7 mouse cellular contexts compared by ENCODE assay signal in genomic region chr10:80116563-80116926, GRCm38 (mm10). TPM values are rescaled to one million over a fixed set of nuclear protein-coding genes. Genes with fewer than 3 reads are reported as not detected.
DNase-seq lines count a peak whose midpoint lies in the region; ATAC-seq and TF ChIP-seq lines count a peak whose summit lies in the region.

No protein-coding gene starts in this region.

- peak overlapping the region; percentile 73 for H3K4me3 ChIP-seq in thymus, adult 2 months (ENCODE audit: control insufficient read depth, insufficient read depth, low read length)
- H3K4me3 ChIP-seq in embryonic facial prominence, embryonic 12.5 days: peak overlapping the region; percentile 67
- peak overlapping the region; percentile 95 for H3K4me3 ChIP-seq in intestine, embryonic 14.5 days (ENCODE audit: low read depth, low read length)
- H3K4me3 ChIP-seq in midbrain, embryonic 13.5 days (replicated peaks): peak overlapping the region; percentile 91

- DNase-seq in thymus, adult 2 months: no peak
- no peak for DNase-seq in thymus, adult 18-20 months
- peak; percentile 68 for DNase-seq in intestine, embryonic 14.5 days (ENCODE audit: low spot score)
- DNase-seq in adrenal gland, postnatal 4 days (ENCODE audit: low spot score in 2 of 2): no peak
- no peak for DNase-seq in ovary, postnatal 10 days (ENCODE audit: low spot score)

- TF ChIP-seq CTCF in thymus, adult 2 months (IDR thresholded peaks at IDR 0.05; ENCODE audit: borderline replicate concordance, control insufficient read depth, extremely low read depth, insufficient read depth, low read length, poor library complexity): no peak

- peaks cover 29% of the 10 kb centered on the region for H3K4me1 ChIP-seq in thymus, adult 2 months (replicated peaks; ENCODE audit: control insufficient read depth, insufficient read depth, low read length)
- peaks cover 33% of the 10 kb centered on the region for H3K4me1 ChIP-seq in embryonic facial prominence, embryonic 12.5 days
- H3K4me1 ChIP-seq in intestine, embryonic 14.5 days (replicated peaks; ENCODE audit: control insufficient read depth, insufficient read depth, low read length): peaks cover 21% of the 10 kb centered on the region
- peaks cover 44% of the 10 kb centered on the region for H3K4me1 ChIP-seq in midbrain, embryonic 13.5 days (replicated peaks)

- H3K9me3 ChIP-seq in embryonic facial prominence, embryonic 12.5 days: no peaks in the 10 kb centered on the region
- no peaks in the 10 kb centered on the region for H3K9me3 ChIP-seq in intestine, embryonic 14.5 days (ENCODE audit: control insufficient read depth, low read length)
- no peaks in the 10 kb centered on the region for H3K9me3 ChIP-seq in midbrain, embryonic 13.5 days

- H3K4me2 ChIP-seq in embryonic facial prominence, embryonic 12.5 days (replicated peaks): peak overlapping the region; percentile 92
- peak overlapping the region; percentile 70 for H3K4me2 ChIP-seq in intestine, embryonic 14.5 days (ENCODE audit: low read length)
- H3K4me2 ChIP-seq in midbrain, embryonic 13.5 days (replicated peaks): peak overlapping the region; percentile 73

- H3K27ac ChIP-seq in thymus, adult 2 months (ENCODE audit: control insufficient read depth, insufficient read depth, low read length): peak overlapping the region; percentile 11; the same call in 1 of the 2 replicates
- peak overlapping the region; percentile 54 for H3K27ac ChIP-seq in embryonic facial prominence, embryonic 12.5 days
- peak overlapping the region; percentile 74; the same call in 1 of the 2 replicates for H3K27ac ChIP-seq in intestine, embryonic 14.5 days (ENCODE audit: low read depth)
- 0 out of 2 replicates have a peak overlapping the region, but pooled peaks have one; percentile 26 for H3K27ac ChIP-seq in midbrain, embryonic 13.5 days

- no peaks in the 10 kb centered on the region for H3K36me3 ChIP-seq in thymus, adult 2 months (ENCODE audit: control insufficient read depth, insufficient read depth, low read length)
- peaks cover 35% of the 10 kb centered on the region for H3K36me3 ChIP-seq in embryonic facial prominence, embryonic 12.5 days
- H3K36me3 ChIP-seq in intestine, embryonic 14.5 days (ENCODE audit: control insufficient read depth, insufficient read depth, low read length): peaks cover 23% of the 10 kb centered on the region
- H3K36me3 ChIP-seq in midbrain, embryonic 13.5 days: peaks cover 28% of the 10 kb centered on the region

- TF ChIP-seq POLR2A in thymus, adult 2 months (IDR thresholded peaks at IDR 0.05; ENCODE audit: control insufficient read depth, extremely low read depth, insufficient read depth, low read length, poor library complexity): no peak

- peak overlapping the region; percentile 86 for H3K9ac ChIP-seq in embryonic facial prominence, embryonic 12.5 days
- H3K9ac ChIP-seq in intestine, embryonic 14.5 days (ENCODE audit: low read length): peak overlapping the region; percentile 84
- H3K9ac ChIP-seq in midbrain, embryonic 13.5 days (replicated peaks): peak overlapping the region; percentile 89

- under 1% methylated on average over 27 of the region's 27 CpGs for WGBS in thymus, adult 2 months
- WGBS in embryonic facial prominence, embryonic 12.5 days: under 1% methylated on average over 27 of the region's 27 CpGs
- under 1% methylated on average over 27 of the region's 27 CpGs for WGBS in intestine, embryonic 14.5 days
- under 1% methylated on average over 27 of the region's 27 CpGs for WGBS in midbrain, embryonic 13.5 days

- ATAC-seq in embryonic facial prominence, embryonic 12.5 days (ENCODE audit: insufficient number of reproducible peaks, insufficient read depth, low FRiP score, low TSS enrichment): no peak
- no peak for ATAC-seq in intestine, embryonic 14.5 days (replicated peaks; ENCODE audit: low FRiP score, low TSS enrichment, low read depth)
- no peak for ATAC-seq in midbrain, embryonic 13.5 days

- H3K27me3 ChIP-seq in thymus, adult 2 months (ENCODE audit: control insufficient read depth, insufficient read depth, low read length): no peaks in the 10 kb centered on the region
- H3K27me3 ChIP-seq in embryonic facial prominence, embryonic 12.5 days: no peaks in the 10 kb centered on the region
- H3K27me3 ChIP-seq in intestine, embryonic 14.5 days (replicated peaks; ENCODE audit: control insufficient read depth, insufficient read depth, low read length): no peaks in the 10 kb centered on the region
- no peaks in the 10 kb centered on the region for H3K27me3 ChIP-seq in midbrain, embryonic 13.5 days

RNA-seq across cellular contexts. Expression of gene Stk11, which starts 0.9 kb away (rescaled TPM):
- polyA plus RNA-seq in thymus, adult 2 months (2012; rRNA removed): 265 and 270 TPM in 2 replicates
- 17.2 and 18.5 TPM in 2 replicates for polyA plus RNA-seq in embryonic facial prominence, embryonic 12.5 days (2016; fragmentation: Nextera tagmentation; extraction: Ambion mirVana)
- 27.0 and 27.5 TPM in 2 replicates for polyA plus RNA-seq in intestine, embryonic 14.5 days (2014; fragmentation: Nextera tagmentation; extraction: Ambion mirVana)
- polyA plus RNA-seq in midbrain, embryonic 13.5 days (2015; fragmentation: Nextera tagmentation; extraction: Ambion mirVana): 17.7 and 20.7 TPM in 2 replicates
- total RNA-seq in adrenal gland, postnatal 4 days (2021): 100 to 1,000 TPM; 130 to 139 TPM

RNA-seq across cellular contexts. Expression of gene Sbno2, which starts 11.2 kb away (rescaled TPM):
- 127 and 138 TPM in 2 replicates for polyA plus RNA-seq in thymus, adult 2 months (2012; rRNA removed)
- 15.2 and 16.1 TPM in 2 replicates for polyA plus RNA-seq in embryonic facial prominence, embryonic 12.5 days (2016; fragmentation: Nextera tagmentation; extraction: Ambion mirVana)
- 14.1 TPM in 2 replicates for polyA plus RNA-seq in intestine, embryonic 14.5 days (2014; fragmentation: Nextera tagmentation; extraction: Ambion mirVana)
- polyA plus RNA-seq in midbrain, embryonic 13.5 days (2015; fragmentation: Nextera tagmentation; extraction: Ambion mirVana): 13.4 and 15.3 TPM in 2 replicates
- 10 to 100 TPM; 51.7 to 53.2 TPM for total RNA-seq in adrenal gland, postnatal 4 days (2021)

RNA-seq across cellular contexts. Expression of gene Atp5d, which starts 21.9 kb away (rescaled TPM):
- polyA plus RNA-seq in thymus, adult 2 months (2012; rRNA removed): 1,163 and 1,361 TPM in 2 replicates
- 457 and 481 TPM in 2 replicates for polyA plus RNA-seq in embryonic facial prominence, embryonic 12.5 days (2016; fragmentation: Nextera tagmentation; extraction: Ambion mirVana)
- polyA plus RNA-seq in intestine, embryonic 14.5 days (2014; fragmentation: Nextera tagmentation; extraction: Ambion mirVana): 590 and 627 TPM in 2 replicates
- 391 and 394 TPM in 2 replicates for polyA plus RNA-seq in midbrain, embryonic 13.5 days (2015; fragmentation: Nextera tagmentation; extraction: Ambion mirVana)
- 100 to 1,000 TPM; 401 to 425 TPM for total RNA-seq in adrenal gland, postnatal 4 days (2021)

RNA-seq across cellular contexts. Expression of gene Cbarp, which starts 24.1 kb away (rescaled TPM):
- polyA plus RNA-seq in thymus, adult 2 months (2012; rRNA removed): 34.0 and 37.7 TPM in 2 replicates
- 8.4 and 8.5 TPM in 2 replicates for polyA plus RNA-seq in embryonic facial prominence, embryonic 12.5 days (2016; fragmentation: Nextera tagmentation; extraction: Ambion mirVana)
- polyA plus RNA-seq in intestine, embryonic 14.5 days (2014; fragmentation: Nextera tagmentation; extraction: Ambion mirVana): 7.1 and 8.5 TPM in 2 replicates
- polyA plus RNA-seq in midbrain, embryonic 13.5 days (2015; fragmentation: Nextera tagmentation; extraction: Ambion mirVana): 40.6 and 45.3 TPM in 2 replicates
- total RNA-seq in adrenal gland, postnatal 4 days (2021): 10 to 100 TPM; 49.1 to 72.7 TPM

RNA-seq across cellular contexts. Expression of gene Midn, which starts 31.5 kb away (rescaled TPM):
- 342 and 374 TPM in 2 replicates for polyA plus RNA-seq in thymus, adult 2 months (2012; rRNA removed)
- 33.4 and 35.1 TPM in 2 replicates for polyA plus RNA-seq in embryonic facial prominence, embryonic 12.5 days (2016; fragmentation: Nextera tagmentation; extraction: Ambion mirVana)
- polyA plus RNA-seq in intestine, embryonic 14.5 days (2014; fragmentation: Nextera tagmentation; extraction: Ambion mirVana): 25.5 and 28.9 TPM in 2 replicates
- 35.9 and 40.6 TPM in 2 replicates for polyA plus RNA-seq in midbrain, embryonic 13.5 days (2015; fragmentation: Nextera tagmentation; extraction: Ambion mirVana)
- 100 to 1,000 TPM; 113 to 124 TPM for total RNA-seq in adrenal gland, postnatal 4 days (2021)

Comparison
In these comparisons a context has a peak if more than half of its experiments do, and no peak if none do; other contexts are left out.
1. H3K27ac ChIP-seq: peak in every context shown above with its lines; median percentile 74 in intestine, embryonic 14.5 days; 54 in embryonic facial prominence, embryonic 12.5 days; 26 in midbrain, embryonic 13.5 days; 11 in thymus, adult 2 months.